In the genomic region with DNA sequence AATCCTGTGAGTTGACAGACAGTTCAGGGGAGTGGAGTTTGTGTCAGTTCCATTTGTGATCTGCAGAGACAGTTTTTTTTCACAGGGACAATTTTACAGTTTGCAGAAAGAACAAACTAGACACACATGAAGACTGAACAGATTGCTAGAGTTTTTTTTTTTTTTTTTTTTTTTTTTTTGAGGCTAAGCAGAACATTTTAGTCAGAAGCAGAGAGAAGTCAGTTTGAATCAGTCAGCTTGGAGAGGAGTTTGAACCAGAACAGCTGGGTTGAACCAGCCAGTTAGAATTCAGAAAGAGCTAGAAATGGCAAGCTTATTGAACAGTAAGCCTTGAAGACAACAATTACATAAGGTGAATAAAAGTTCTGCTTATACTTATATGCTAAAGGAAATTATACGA, we compare ENCODE assay signal across 16 mouse cellular contexts.
DNase-seq lines count a peak whose midpoint lies in the region; TF ChIP-seq lines count a peak whose summit lies in the region.
"Had no signal": no experiment of that assay in that cellular context is flagged by ENCODE, and none has a peak within 500 bp of the region (broad histone marks: within the 10 kb centered on the region; RNA-seq: fewer than 3 reads in every experiment).

No protein-coding gene starts in this region.

- H3K9ac ChIP-seq in ES-E14 (ENCODE audit: insufficient read depth, low read depth, low read length, poor library complexity, severe bottlenecking), result no peak overlapping the region

- in situ Hi-C loops in ES-E14 (cut with MboI; ENCODE audit: low sequenced_read_pairs in 2 of 2, unreplicated experiment in 2 of 2), result no loop called here

- DNase-seq in ES-E14 (ENCODE audit: low read depth, low spot score) (no peak), MN1 (ENCODE audit: low spot score) (no peak)
- DNase-seq: adrenal gland, adult 2 months; adrenal gland, adult 8-10 months; adrenal gland, postnatal 10 days; adrenal gland, postnatal 14 days; adrenal gland, postnatal 25 days; adrenal gland, postnatal 36 days; B cell, adult 2 months; cerebellum, adult 11 months; cerebellum, adult 11-12 months; cerebellum, adult 18-20 months; cerebellum, adult 2 months; cerebellum, adult 8-10 months; cerebellum, adult 9-10 months had no signal

- H3K4me3 ChIP-seq in ES-E14 (ENCODE audit: insufficient read depth in 1 of 2, low read depth in 1 of 2, low read length in 2 of 2, poor library complexity in 1 of 2, severe bottlenecking in 1 of 2), result no peak overlapping the region

- H3K27ac ChIP-seq in ES-E14 (ENCODE audit: insufficient read depth, low read depth, low read length, poor library complexity, severe bottlenecking), result no peak overlapping the region

- H3K4me1 ChIP-seq in ES-E14 (ENCODE audit: control insufficient read depth in 2 of 2, insufficient read depth in 2 of 2, low read length in 2 of 2, poor library complexity in 1 of 2), result peaks cover 2 to 5% of the 10 kb centered on the region in 2 experiments; a peak in 3 of 4 replicates

- no peaks in the 10 kb centered on the region for H3K36me3 ChIP-seq in ES-E14 (ENCODE audit: control insufficient read depth, insufficient read depth, low read length, poor library complexity, severe bottlenecking)
- H3K36me3 ChIP-seq: G1E had no signal

- no peaks in the 10 kb centered on the region for H3K9me3 ChIP-seq in ES-E14 (ENCODE audit: control insufficient read depth, insufficient read depth, low read depth, low read length)
- H3K9me3 ChIP-seq: G1E had no signal

TF ChIP-seq in ES-E14, 5 proteins besides CTCF, POLR2A, EP300 and RAD21:
- no peak for TF ChIP-seq MAFK (IDR thresholded peaks at IDR 0.05; ENCODE audit: insufficient read depth, low read depth, low read length)
- no peak for TF ChIP-seq ZC3H11A (IDR thresholded peaks at IDR 0.05; ENCODE audit: borderline replicate concordance, low read depth, low read length)
- peak; percentile 93 for TF ChIP-seq ZNF384 (IDR thresholded peaks at IDR 0.05; ENCODE audit: low read depth, low read length)
